Mouse (Mus musculus): ENCODE results near the gene Tgfbi. TPM values are rescaled to one million over a fixed set of nuclear protein-coding genes. Genes with fewer than 3 reads are reported as not detected.

The Tgfbi gene
- polyA plus RNA-seq (2012; rRNA removed) = 4.5 and 4.7 TPM in 2 replicates

- DNase-seq (ENCODE audit: extremely low spot score in 1 of 2, low spot score in 1 of 2) = peak in 1 of 2 experiments; percentile 40
These were observed at the start of gene Tgfbi for GRCm38 (mm10) chr13:56609103-56609856. Gene Tgfbi, plus strand, starts transcription at chr13:56609523.

GRCm38 (mm10) chr13:56559841-56560370 lies 49.4 kb upstream of the Tgfbi start:
- no peak for DNase-seq (ENCODE audit: extremely low spot score in 1 of 2, low spot score in 1 of 2)

- DNase-seq (ENCODE audit: extremely low spot score in 1 of 2, low spot score in 1 of 2) = no peak
These were observed 48.2 kb upstream of the Tgfbi start for GRCm38 (mm10) chr13:56561129-56561528.

GRCm38 (mm10) chr13:56563075-56563474 lies 46.2 kb upstream of the Tgfbi start:
- peak in 1 of 2 experiments; percentile 54 for DNase-seq (ENCODE audit: extremely low spot score in 1 of 2, low spot score in 1 of 2)

GRCm38 (mm10) chr13:56566336-56566735 lies 43.0 kb upstream of the Tgfbi start:
- no peak for DNase-seq (ENCODE audit: extremely low spot score in 1 of 2, low spot score in 1 of 2)

- DNase-seq (ENCODE audit: extremely low spot score in 1 of 2, low spot score in 1 of 2) = no peak
These were observed 37.7 kb upstream of the Tgfbi start for GRCm38 (mm10) chr13:56571645-56572044.

GRCm38 (mm10) chr13:56575074-56575473 lies 34.2 kb upstream of the Tgfbi start:
- DNase-seq (ENCODE audit: extremely low spot score in 1 of 2, low spot score in 1 of 2) = no peak

GRCm38 (mm10) chr13:56575701-56576321 lies 33.5 kb upstream of the Tgfbi start:
- DNase-seq (ENCODE audit: extremely low spot score in 1 of 2, low spot score in 1 of 2) = peak; percentile 22 to 80

GRCm38 (mm10) chr13:56578097-56578496 lies 31.2 kb upstream of the Tgfbi start:
- no peak for DNase-seq (ENCODE audit: extremely low spot score in 1 of 2, low spot score in 1 of 2)

- DNase-seq (ENCODE audit: extremely low spot score in 1 of 2, low spot score in 1 of 2) = peak in 1 of 2 experiments; percentile 36
These were observed 28.9 kb upstream of the Tgfbi start for GRCm38 (mm10) chr13:56580450-56580849.

GRCm38 (mm10) chr13:56581512-56581911 lies 27.8 kb upstream of the Tgfbi start:
- no peak for DNase-seq (ENCODE audit: extremely low spot score in 1 of 2, low spot score in 1 of 2)

GRCm38 (mm10) chr13:56581961-56582434 lies 27.3 kb upstream of the Tgfbi start:
- no peak for DNase-seq (ENCODE audit: extremely low spot score in 1 of 2, low spot score in 1 of 2)

GRCm38 (mm10) chr13:56582720-56583119 lies 26.6 kb upstream of the Tgfbi start:
- DNase-seq (ENCODE audit: extremely low spot score in 1 of 2, low spot score in 1 of 2) = no peak

GRCm38 (mm10) chr13:56586046-56586445 lies 23.3 kb upstream of the Tgfbi start:
- no peak for DNase-seq (ENCODE audit: extremely low spot score in 1 of 2, low spot score in 1 of 2)

- DNase-seq (ENCODE audit: extremely low spot score in 1 of 2, low spot score in 1 of 2) = no peak
These were observed 20.7 kb upstream of the Tgfbi start for GRCm38 (mm10) chr13:56588454-56589117.

- no peak for DNase-seq (ENCODE audit: extremely low spot score in 1 of 2, low spot score in 1 of 2)
These were observed 19.1 kb upstream of the Tgfbi start for GRCm38 (mm10) chr13:56590202-56590601.

- DNase-seq (ENCODE audit: extremely low spot score in 1 of 2, low spot score in 1 of 2) = no peak
These were observed 18.1 kb upstream of the Tgfbi start for GRCm38 (mm10) chr13:56591191-56591590.

GRCm38 (mm10) chr13:56591939-56592338 lies 17.4 kb upstream of the Tgfbi start:
- no peak for DNase-seq (ENCODE audit: extremely low spot score in 1 of 2, low spot score in 1 of 2)

GRCm38 (mm10) chr13:56593196-56593595 lies 16.1 kb upstream of the Tgfbi start:
- DNase-seq (ENCODE audit: extremely low spot score in 1 of 2, low spot score in 1 of 2) = no peak

- peak; percentile 33 to 57 for DNase-seq (ENCODE audit: extremely low spot score in 1 of 2, low spot score in 1 of 2)
These were observed 15.3 kb upstream of the Tgfbi start for GRCm38 (mm10) chr13:56593961-56594391.

- no peak for DNase-seq (ENCODE audit: extremely low spot score in 1 of 2, low spot score in 1 of 2)
These were observed 14.1 kb upstream of the Tgfbi start for GRCm38 (mm10) chr13:56595246-56595645.
